Mouse (Mus musculus): ENCODE measurements at regions not wholly inside any gene's neighbourhood (a gene's known extent, or its start where the extent isn't known, plus 50 kb on each side); places are given as distances from the start of the nearest gene placed in this dataset.

DNA sequence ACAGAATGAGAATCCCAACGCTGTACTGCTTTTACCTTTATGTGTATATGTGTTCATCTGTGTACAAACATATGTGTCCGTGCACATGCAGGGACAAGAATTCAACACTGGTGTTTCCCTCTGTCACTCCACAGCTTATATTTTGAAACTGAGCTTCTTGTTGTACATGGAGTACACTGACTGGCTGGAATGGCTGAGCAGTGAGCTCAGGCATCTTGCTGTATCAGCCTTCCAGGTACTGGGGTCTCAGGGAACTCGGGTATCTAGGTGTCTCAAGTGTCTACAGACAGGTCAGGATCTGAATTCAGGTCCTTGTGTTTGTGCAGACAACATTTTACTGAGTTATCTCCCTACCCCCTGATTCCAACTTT lies 341.6 kb upstream of the Thbs1 start:
- Histone ChIP-seq H3K27ac (ENCODE audit: insufficient read depth, low read depth, low read length) (no peak overlapping the region), H3K27me3 (ENCODE audit: control insufficient read depth, insufficient read depth, low read length) (no peaks in the 10 kb centered on the region), H3K4me3 (ENCODE audit: low read depth, low read length) (no peak overlapping the region), H3K4me1 (ENCODE audit: control insufficient read depth, insufficient read depth, insufficient read length, low read length) (no peaks in the 10 kb centered on the region), H3K36me3 (ENCODE audit: control insufficient read depth, insufficient read depth, low read length) (no peaks in the 10 kb centered on the region)
- no peak for TF ChIP-seq CTCF (IDR thresholded peaks at IDR 0.05; ENCODE audit: extremely low read depth, insufficient read length, insufficient replicate concordance, low read depth, low read length)
- no peak for TF ChIP-seq POLR2A (IDR thresholded peaks at IDR 0.05; ENCODE audit: low read depth, low read length)
- WGBS: 63% methylated on average over 3 of the region's 3 CpGs

DNA sequence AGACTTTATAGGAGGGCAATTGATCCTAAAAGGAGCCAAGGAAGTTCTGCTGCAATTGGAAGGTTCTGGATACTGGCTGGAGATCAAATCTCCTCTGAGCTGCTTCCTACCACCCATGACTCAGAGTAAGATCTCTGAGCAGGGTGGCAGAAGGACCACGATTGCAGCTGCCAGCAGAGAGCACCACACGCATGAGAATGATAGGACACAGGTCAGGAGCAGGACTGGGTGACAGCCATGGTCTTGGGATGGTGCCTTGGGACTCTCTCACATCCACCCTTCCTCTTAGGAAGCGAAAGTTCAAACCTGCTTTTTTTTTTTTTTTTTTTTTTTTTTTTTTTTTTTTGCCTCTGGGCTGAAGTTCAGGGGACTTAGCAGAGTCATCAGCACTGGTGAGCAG lies 331.4 kb upstream of the Thbs1 start:
- H3K4me3 ChIP-seq (ENCODE audit: low read depth, low read length): no peak overlapping the region
- no peaks in the 10 kb centered on the region for H3K36me3 ChIP-seq (ENCODE audit: control insufficient read depth, insufficient read depth, low read length)
- no peaks in the 10 kb centered on the region for H3K27me3 ChIP-seq (ENCODE audit: control insufficient read depth, insufficient read depth, low read length)
- peak; percentile 25; the same call in 1 of the 2 replicates for TF ChIP-seq CTCF (IDR thresholded peaks at IDR 0.05; ENCODE audit: extremely low read depth, insufficient read length, insufficient replicate concordance, low read depth, low read length)
- no peak for TF ChIP-seq POLR2A (IDR thresholded peaks at IDR 0.05; ENCODE audit: low read depth, low read length)
- H3K4me1 ChIP-seq (ENCODE audit: control insufficient read depth, insufficient read depth, insufficient read length, low read length): no peaks in the 10 kb centered on the region; the same call in 1 of the 2 replicates
- H3K27ac ChIP-seq (ENCODE audit: insufficient read depth, low read depth, low read length): no peak overlapping the region
- WGBS: 53% methylated on average over 3 of the region's 3 CpGs

DNA sequence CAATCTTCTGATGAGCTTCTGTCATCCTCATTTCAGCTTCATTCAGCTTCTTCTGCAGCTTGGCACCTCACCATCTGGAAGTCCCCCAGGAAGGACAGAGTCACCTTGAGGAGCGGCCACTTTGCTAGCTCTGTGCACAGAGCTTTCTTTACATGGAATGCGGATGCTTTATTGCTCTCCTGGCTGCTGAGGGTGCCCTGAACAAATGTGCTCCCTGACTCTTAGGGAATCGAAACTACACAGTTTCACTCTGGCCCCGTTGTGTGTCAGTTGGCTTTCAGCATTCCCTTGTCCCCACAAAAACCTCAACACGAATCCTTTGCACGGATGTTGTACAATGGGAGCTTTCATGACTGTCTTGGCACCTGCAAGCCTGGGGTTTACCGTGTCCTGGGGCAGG lies 330.9 kb upstream of the Thbs1 start:
- no peaks in the 10 kb centered on the region for H3K36me3 ChIP-seq (ENCODE audit: control insufficient read depth, insufficient read depth, low read length)
- H3K27ac ChIP-seq (ENCODE audit: insufficient read depth, low read depth, low read length): no peak overlapping the region
- H3K4me1 ChIP-seq (ENCODE audit: control insufficient read depth, insufficient read depth, insufficient read length, low read length): no peaks in the 10 kb centered on the region; the same call in 1 of the 2 replicates
- H3K4me3 ChIP-seq (ENCODE audit: low read depth, low read length): no peak overlapping the region
- TF ChIP-seq CTCF (IDR thresholded peaks at IDR 0.05; ENCODE audit: extremely low read depth, insufficient read length, insufficient replicate concordance, low read depth, low read length) (no peak), POLR2A (IDR thresholded peaks at IDR 0.05; ENCODE audit: low read depth, low read length) (no peak)
- 54% methylated on average over 7 of the region's 7 CpGs for WGBS
- H3K27me3 ChIP-seq (ENCODE audit: control insufficient read depth, insufficient read depth, low read length): no peaks in the 10 kb centered on the region

DNA sequence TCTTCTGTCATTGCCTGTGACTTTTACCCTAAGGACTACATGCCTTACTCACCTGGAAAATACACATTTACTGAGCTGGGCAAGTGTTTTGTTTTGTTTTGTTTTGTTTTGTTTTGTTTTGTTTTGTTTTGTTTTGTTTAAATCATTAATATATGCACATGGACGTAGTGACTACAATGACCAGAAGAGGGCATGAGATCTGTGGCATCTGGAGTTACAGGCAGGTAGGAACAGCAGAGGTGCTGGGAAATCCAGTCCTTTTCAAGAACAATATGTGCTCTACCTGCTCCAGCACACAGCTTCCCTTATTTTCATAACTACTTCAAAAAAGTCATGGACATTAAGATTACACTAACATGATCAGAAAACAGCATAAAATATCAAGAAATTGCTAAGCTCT lies 324.4 kb upstream of the Thbs1 start:
- TF ChIP-seq CTCF (IDR thresholded peaks at IDR 0.05; ENCODE audit: extremely low read depth, insufficient read length, insufficient replicate concordance, low read depth, low read length): no peak
- TF ChIP-seq POLR2A (IDR thresholded peaks at IDR 0.05; ENCODE audit: low read depth, low read length): no peak
- Histone ChIP-seq H3K27me3 (ENCODE audit: control insufficient read depth, insufficient read depth, low read length) (no peaks in the 10 kb centered on the region), H3K4me3 (ENCODE audit: low read depth, low read length) (no peak overlapping the region), H3K4me1 (ENCODE audit: control insufficient read depth, insufficient read depth, insufficient read length, low read length) (no peaks in the 10 kb centered on the region), H3K36me3 (ENCODE audit: control insufficient read depth, insufficient read depth, low read length) (no peaks in the 10 kb centered on the region), H3K27ac (ENCODE audit: insufficient read depth, low read depth, low read length) (no peak overlapping the region)
- 60% methylated on average over 1 of the region's 1 CpGs for WGBS

DNA sequence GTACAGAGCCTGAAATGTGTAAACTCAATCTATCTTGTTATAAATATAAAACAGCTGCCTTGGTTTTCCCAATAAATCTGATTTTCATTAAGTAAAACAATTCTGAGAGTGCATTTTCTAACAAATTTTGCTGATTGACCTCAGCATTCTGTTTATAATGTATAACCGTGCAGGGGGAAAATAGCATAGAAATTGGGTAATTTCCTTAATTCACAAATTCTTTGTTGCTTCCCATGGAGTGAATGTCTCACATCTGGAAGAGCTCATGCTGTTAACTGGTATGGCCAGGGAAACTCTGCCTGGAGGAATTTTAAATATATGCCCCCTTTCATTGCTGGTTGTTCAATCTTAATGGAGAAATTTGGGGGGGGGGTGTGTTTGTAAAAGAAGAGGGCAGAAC lies 317.4 kb upstream of the Thbs1 start:
- Histone ChIP-seq H3K36me3 (ENCODE audit: control insufficient read depth, insufficient read depth, low read length) (no peaks in the 10 kb centered on the region), H3K4me1 (ENCODE audit: control insufficient read depth, insufficient read depth, insufficient read length, low read length) (no peaks in the 10 kb centered on the region), H3K27ac (ENCODE audit: insufficient read depth, low read depth, low read length) (no peak overlapping the region), H3K27me3 (ENCODE audit: control insufficient read depth, insufficient read depth, low read length) (no peaks in the 10 kb centered on the region), H3K4me3 (ENCODE audit: low read depth, low read length) (no peak overlapping the region)
- no peak for TF ChIP-seq POLR2A (IDR thresholded peaks at IDR 0.05; ENCODE audit: low read depth, low read length)
- TF ChIP-seq CTCF (IDR thresholded peaks at IDR 0.05; ENCODE audit: extremely low read depth, insufficient read length, insufficient replicate concordance, low read depth, low read length): no peak
- 94% methylated on average over 1 of the region's 1 CpGs for WGBS

DNA sequence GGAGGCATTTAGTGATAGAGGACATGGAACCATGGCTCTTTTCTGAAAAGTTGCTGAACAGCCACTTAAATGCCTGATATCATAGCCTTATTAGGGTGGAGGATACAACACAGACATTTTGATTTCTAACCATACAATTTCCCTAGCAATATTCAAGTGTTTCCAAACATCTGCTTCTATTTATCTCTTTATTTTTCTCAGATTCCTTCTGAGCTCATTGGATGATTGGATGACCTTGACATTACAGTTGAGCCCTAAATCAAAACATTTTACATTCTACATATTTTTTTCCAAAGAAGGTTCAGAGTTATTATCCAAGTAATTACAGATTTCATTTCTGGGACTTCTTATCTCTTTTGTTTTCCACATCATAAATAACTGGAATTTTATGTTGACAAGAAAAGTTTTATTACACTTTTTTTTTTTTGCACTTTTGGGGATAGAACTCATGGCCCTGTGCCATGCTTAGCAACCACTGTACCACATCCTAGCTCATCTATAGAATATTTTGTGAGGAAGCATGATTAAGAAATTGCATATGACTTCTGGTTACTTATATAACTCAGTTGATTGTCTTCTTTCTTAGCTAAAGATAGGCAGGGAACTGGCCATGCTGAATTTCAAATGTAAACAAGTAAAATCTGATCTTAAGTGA lies 309.6 kb upstream of the Thbs1 start:
- H3K4me1 ChIP-seq (ENCODE audit: control insufficient read depth, insufficient read depth, insufficient read length, low read length): no peaks in the 10 kb centered on the region
- TF ChIP-seq POLR2A (IDR thresholded peaks at IDR 0.05; ENCODE audit: low read depth, low read length): no peak
- TF ChIP-seq CTCF (IDR thresholded peaks at IDR 0.05; ENCODE audit: extremely low read depth, insufficient read length, insufficient replicate concordance, low read depth, low read length): no peak
- H3K27me3 ChIP-seq (ENCODE audit: control insufficient read depth, insufficient read depth, low read length): no peaks in the 10 kb centered on the region
- H3K36me3 ChIP-seq (ENCODE audit: control insufficient read depth, insufficient read depth, low read length): no peaks in the 10 kb centered on the region
- no peak overlapping the region for H3K27ac ChIP-seq (ENCODE audit: insufficient read depth, low read depth, low read length)
- no peak overlapping the region for H3K4me3 ChIP-seq (ENCODE audit: low read depth, low read length)

DNA sequence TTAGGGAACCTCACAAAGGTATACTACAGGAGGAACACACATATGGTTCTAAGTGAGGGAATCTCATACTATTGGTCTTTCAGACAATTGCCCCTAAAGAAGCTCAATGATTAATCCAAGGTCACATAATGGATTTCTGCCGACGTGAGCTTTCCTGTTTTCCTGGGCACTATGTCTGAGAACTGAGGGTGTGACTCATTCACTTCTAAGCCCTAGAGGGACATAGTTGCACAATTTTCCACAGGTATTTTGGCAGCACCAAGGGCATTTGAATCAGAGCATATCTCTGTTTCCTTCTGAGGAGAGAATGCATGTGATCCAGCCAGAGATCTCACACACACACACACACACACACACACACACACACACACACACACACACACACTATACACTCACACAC lies 309.0 kb upstream of the Thbs1 start:
- no peak overlapping the region for H3K4me3 ChIP-seq (ENCODE audit: low read depth, low read length)
- no peaks in the 10 kb centered on the region for H3K27me3 ChIP-seq (ENCODE audit: control insufficient read depth, insufficient read depth, low read length)
- no peaks in the 10 kb centered on the region for H3K36me3 ChIP-seq (ENCODE audit: control insufficient read depth, insufficient read depth, low read length)
- no peak overlapping the region for H3K27ac ChIP-seq (ENCODE audit: insufficient read depth, low read depth, low read length)
- TF ChIP-seq POLR2A (IDR thresholded peaks at IDR 0.05; ENCODE audit: low read depth, low read length) (no peak), CTCF (IDR thresholded peaks at IDR 0.05; ENCODE audit: extremely low read depth, insufficient read length, insufficient replicate concordance, low read depth, low read length) (no peak)
- no peaks in the 10 kb centered on the region for H3K4me1 ChIP-seq (ENCODE audit: control insufficient read depth, insufficient read depth, insufficient read length, low read length)
- 27% methylated on average over 2 of the region's 2 CpGs for WGBS

Measured in small intestine, adult 2 months (tissue).